Mouse (Mus musculus): ENCODE measurements around the gene Myzap. TPM values are rescaled to one million over a fixed set of nuclear protein-coding genes. Genes with fewer than 3 reads are reported as not detected.
A peak's percentile ranks its signal among the peaks of the same experiment; 100 is the strongest.

Gene Myzap
- polyA plus RNA-seq, 1 experiment from 2014 or later: 12.0 TPM

DNA sequence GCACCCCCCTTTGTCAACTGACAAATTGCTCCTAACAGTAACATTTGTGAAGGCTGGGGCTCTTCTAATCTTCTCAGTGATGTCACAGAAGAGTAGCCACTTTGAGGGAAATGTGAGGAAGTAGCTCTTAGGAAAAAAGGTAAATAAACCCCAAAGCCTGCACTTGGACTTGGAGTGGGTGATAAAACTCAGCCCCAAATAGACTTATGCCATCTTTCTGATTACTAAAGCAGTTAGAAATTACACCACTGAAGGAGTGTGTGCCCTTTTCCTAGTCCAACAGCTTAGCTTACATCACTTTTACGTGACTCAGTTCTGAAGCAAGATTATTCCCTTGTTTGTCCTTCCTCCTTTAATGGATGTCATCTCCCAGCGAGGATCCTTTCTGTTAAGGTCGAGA is 17.7 kb downstream of the Myzap start:
- no peaks in the 10 kb centered on the region for H3K4me1 ChIP-seq (replicated peaks; ENCODE audit: control insufficient read depth, insufficient read depth, low read length)
- H3K9ac ChIP-seq (ENCODE audit: low read depth, low read length): no peak overlapping the region
- no peaks in the 10 kb centered on the region for H3K36me3 ChIP-seq (ENCODE audit: control insufficient read depth, insufficient read depth)
- 70% methylated on average over 3 of the region's 3 CpGs for WGBS
- no peak overlapping the region for H3K4me2 ChIP-seq (replicated peaks; ENCODE audit: low read depth)
- no peak overlapping the region for H3K4me3 ChIP-seq (ENCODE audit: low read depth, low read length)
- no peak for ATAC-seq
- H3K27ac ChIP-seq (ENCODE audit: low read depth, low read length): no peak overlapping the region
- H3K27me3 ChIP-seq (replicated peaks; ENCODE audit: control insufficient read depth, insufficient read depth, low read length): no peaks in the 10 kb centered on the region
- no peak for TF ChIP-seq CTCF (IDR thresholded peaks at IDR 0.05; ENCODE audit: low read depth)
- no peaks in the 10 kb centered on the region for H3K9me3 ChIP-seq (ENCODE audit: control insufficient read depth)

DNA sequence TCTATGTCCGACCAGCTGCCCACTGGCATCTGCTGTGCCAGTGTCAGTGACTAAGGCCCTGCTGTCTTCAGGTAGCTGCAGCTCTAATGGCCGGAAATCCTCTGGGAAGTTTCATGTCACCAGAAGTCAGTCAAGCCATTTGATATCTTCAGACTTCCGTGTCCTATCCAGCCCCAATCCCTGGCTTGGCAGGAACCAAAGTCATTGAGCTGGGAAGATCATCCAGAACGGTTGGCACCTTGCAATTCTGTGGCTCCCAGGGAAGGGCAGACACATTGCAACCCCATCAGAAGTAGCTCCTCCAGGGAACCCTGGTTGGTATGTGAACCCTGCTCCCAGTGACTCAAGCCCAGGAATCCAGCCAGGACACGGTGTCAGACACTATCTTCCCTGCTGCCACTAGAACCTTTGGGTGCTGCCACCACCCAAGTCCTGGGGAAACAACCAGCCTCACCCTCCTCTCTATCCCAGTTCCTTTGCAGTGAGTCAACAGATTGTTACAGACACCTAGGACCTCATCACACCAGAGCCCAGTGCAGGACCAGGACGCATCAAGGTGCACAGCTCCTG is 18.3 kb downstream of the Myzap start:
- Histone ChIP-seq H3K9ac (ENCODE audit: low read depth, low read length) (no peak overlapping the region), H3K9me3 (ENCODE audit: control insufficient read depth) (no peaks in the 10 kb centered on the region), H3K4me1 (replicated peaks; ENCODE audit: control insufficient read depth, insufficient read depth, low read length) (no peaks in the 10 kb centered on the region), H3K36me3 (ENCODE audit: control insufficient read depth, insufficient read depth) (no peaks in the 10 kb centered on the region), H3K27ac (ENCODE audit: low read depth, low read length) (no peak overlapping the region), H3K4me2 (replicated peaks; ENCODE audit: low read depth) (no peak overlapping the region), H3K4me3 (ENCODE audit: low read depth, low read length) (no peak overlapping the region), H3K27me3 (replicated peaks; ENCODE audit: control insufficient read depth, insufficient read depth, low read length) (no peaks in the 10 kb centered on the region)
- TF ChIP-seq CTCF (IDR thresholded peaks at IDR 0.05; ENCODE audit: low read depth): no peak
- ATAC-seq: peak; percentile 52
- 82% methylated on average over 6 of the region's 6 CpGs for whole genome bisulfite sequencing

DNA sequence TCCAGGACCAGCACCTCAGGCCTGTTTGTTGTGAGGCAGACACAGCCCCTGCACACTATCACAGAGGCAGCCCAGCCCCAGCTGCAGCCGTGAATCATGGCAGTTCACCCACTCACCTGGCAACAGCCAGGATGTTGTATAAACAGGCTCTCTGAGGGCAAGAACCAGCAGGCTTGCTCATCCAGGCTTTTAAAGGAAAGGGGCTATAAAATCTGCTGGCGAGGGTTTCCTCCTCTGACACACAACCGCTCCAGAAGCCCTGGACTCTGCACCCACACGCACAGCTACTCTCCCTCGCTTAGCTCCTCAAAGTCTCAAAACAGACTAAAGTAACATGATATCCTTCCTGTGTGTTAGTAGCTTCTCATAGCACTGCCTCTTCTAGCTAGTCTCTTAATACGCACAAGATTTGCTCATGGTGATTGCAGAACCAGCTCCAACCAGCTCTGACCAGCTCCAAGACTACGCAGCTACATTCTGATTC is 21.0 kb downstream of the Myzap start:
- Histone ChIP-seq H3K9ac (ENCODE audit: low read depth, low read length) (no peak overlapping the region), H3K27ac (ENCODE audit: low read depth, low read length) (no peak overlapping the region; the same call in 1 of the 2 replicates), H3K27me3 (replicated peaks; ENCODE audit: control insufficient read depth, insufficient read depth, low read length) (no peaks in the 10 kb centered on the region), H3K4me2 (replicated peaks; ENCODE audit: low read depth) (no peak overlapping the region), H3K4me3 (ENCODE audit: low read depth, low read length) (no peak overlapping the region), H3K4me1 (replicated peaks; ENCODE audit: control insufficient read depth, insufficient read depth, low read length) (no peaks in the 10 kb centered on the region), H3K36me3 (ENCODE audit: control insufficient read depth, insufficient read depth) (no peaks in the 10 kb centered on the region), H3K9me3 (ENCODE audit: control insufficient read depth) (no peaks in the 10 kb centered on the region)
- peak; percentile 83 for ATAC-seq
- WGBS: 27% methylated on average over 7 of the region's 7 CpGs
- no peak for TF ChIP-seq CTCF (IDR thresholded peaks at IDR 0.05; ENCODE audit: low read depth)

DNA sequence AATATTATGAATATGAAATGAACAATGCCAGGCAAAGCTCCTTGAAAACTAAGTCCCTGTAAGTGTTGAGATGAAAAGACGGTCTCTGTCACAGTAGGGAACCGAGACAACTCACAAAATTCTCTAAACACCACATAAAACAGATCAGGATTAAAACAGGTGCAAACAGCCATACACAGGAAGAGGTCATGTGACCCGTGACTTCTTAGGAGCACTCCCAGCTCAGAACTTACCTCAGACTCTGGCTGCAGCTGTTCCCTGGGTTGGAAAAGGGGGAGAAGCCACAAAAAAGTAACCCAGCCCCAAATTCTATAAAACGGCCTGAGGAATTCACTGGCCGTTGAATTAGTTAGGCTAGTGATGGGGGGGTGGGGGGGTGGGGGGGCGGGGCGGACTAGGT is 22.0 kb downstream of the Myzap start:
- no peak overlapping the region for H3K9ac ChIP-seq (ENCODE audit: low read depth, low read length)
- H3K9me3 ChIP-seq (ENCODE audit: control insufficient read depth): no peaks in the 10 kb centered on the region
- H3K27me3 ChIP-seq (replicated peaks; ENCODE audit: control insufficient read depth, insufficient read depth, low read length): no peaks in the 10 kb centered on the region
- H3K27ac ChIP-seq (ENCODE audit: low read depth, low read length): no peak overlapping the region
- 71% methylated on average over 7 of the region's 7 CpGs for WGBS
- no peaks in the 10 kb centered on the region for H3K4me1 ChIP-seq (replicated peaks; ENCODE audit: control insufficient read depth, insufficient read depth, low read length)
- no peak overlapping the region for H3K4me3 ChIP-seq (ENCODE audit: low read depth, low read length)
- ATAC-seq: no peak
- H3K36me3 ChIP-seq (ENCODE audit: control insufficient read depth, insufficient read depth): no peaks in the 10 kb centered on the region
- H3K4me2 ChIP-seq (replicated peaks; ENCODE audit: low read depth): no peak overlapping the region
- TF ChIP-seq CTCF (IDR thresholded peaks at IDR 0.05; ENCODE audit: low read depth): no peak

DNA sequence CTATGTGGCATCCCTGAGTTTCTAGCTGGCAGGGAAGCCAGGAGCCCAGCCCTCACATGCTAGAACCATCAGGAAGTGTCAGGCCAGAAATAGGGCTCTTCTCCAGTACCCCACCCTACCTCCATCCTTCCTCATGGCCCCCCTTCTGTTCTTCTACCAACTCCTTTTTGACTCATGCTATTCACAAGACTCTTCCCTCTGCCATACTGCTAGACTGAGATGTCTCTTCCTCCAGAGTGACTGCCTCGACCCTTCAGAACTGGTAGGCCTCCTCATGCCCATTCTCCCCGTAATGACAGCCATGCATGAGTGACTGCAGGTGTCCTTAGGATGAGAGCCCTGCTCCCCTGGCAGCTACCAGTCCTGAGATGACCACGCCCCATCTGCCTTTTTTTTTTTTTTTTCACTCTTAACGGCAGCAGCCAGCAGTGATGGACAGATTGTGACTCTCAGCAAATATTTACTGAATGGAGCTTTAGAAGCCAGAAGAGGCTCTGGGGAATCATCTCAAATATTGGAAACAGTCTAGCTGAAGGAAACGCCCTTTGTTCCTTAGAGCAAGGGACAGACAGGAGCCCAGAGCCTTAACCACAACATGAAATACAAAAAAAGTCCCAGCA is 23.7 kb downstream of the Myzap start:
- no peak for ATAC-seq
- no peak overlapping the region for H3K4me3 ChIP-seq (ENCODE audit: low read depth, low read length)
- H3K9me3 ChIP-seq (ENCODE audit: control insufficient read depth): no peaks in the 10 kb centered on the region
- no peak overlapping the region for H3K27ac ChIP-seq (ENCODE audit: low read depth, low read length)
- H3K4me1 ChIP-seq (replicated peaks; ENCODE audit: control insufficient read depth, insufficient read depth, low read length): no peaks in the 10 kb centered on the region
- no peaks in the 10 kb centered on the region for H3K36me3 ChIP-seq (ENCODE audit: control insufficient read depth, insufficient read depth)
- WGBS: 32% methylated on average over 5 of the region's 5 CpGs
- H3K27me3 ChIP-seq (replicated peaks; ENCODE audit: control insufficient read depth, insufficient read depth, low read length): no peaks in the 10 kb centered on the region
- H3K4me2 ChIP-seq (replicated peaks; ENCODE audit: low read depth): no peak overlapping the region
- no peak overlapping the region for H3K9ac ChIP-seq (ENCODE audit: low read depth, low read length)
- no peak for TF ChIP-seq CTCF (IDR thresholded peaks at IDR 0.05; ENCODE audit: low read depth)

DNA sequence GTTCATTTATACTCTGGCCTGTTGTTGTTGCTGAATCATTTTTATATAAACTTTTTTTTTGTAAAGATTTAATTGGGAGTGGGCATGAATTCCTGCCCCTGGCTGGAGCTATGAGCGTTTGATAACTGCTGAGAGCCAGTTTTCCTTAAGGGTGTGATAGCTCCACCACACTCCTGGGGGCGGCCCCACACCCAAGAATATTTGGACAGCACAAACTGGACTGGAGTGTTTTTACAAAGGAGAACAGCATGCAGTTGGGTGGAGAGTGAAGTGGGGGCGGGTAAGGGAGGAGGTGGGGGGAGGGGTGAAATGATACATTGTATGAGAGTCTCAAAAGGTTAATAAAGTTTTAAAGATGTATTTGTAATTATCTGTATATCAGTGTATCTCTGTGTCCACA is 24.8 kb downstream of the Myzap start:
- H3K4me1 ChIP-seq (replicated peaks; ENCODE audit: control insufficient read depth, insufficient read depth, low read length): no peaks in the 10 kb centered on the region
- H3K36me3 ChIP-seq (ENCODE audit: control insufficient read depth, insufficient read depth): no peaks in the 10 kb centered on the region
- no peaks in the 10 kb centered on the region for H3K27me3 ChIP-seq (replicated peaks; ENCODE audit: control insufficient read depth, insufficient read depth, low read length)
- TF ChIP-seq CTCF (IDR thresholded peaks at IDR 0.05; ENCODE audit: low read depth): no peak
- 78% methylated on average over 3 of the region's 3 CpGs for WGBS
- H3K4me2 ChIP-seq (replicated peaks; ENCODE audit: low read depth): no peak overlapping the region
- no peak overlapping the region for H3K27ac ChIP-seq (ENCODE audit: low read depth, low read length)
- H3K4me3 ChIP-seq (ENCODE audit: low read depth, low read length): no peak overlapping the region
- no peak overlapping the region for H3K9ac ChIP-seq (ENCODE audit: low read depth, low read length)
- H3K9me3 ChIP-seq (ENCODE audit: control insufficient read depth): no peaks in the 10 kb centered on the region
- ATAC-seq: no peak

Measured in intestine, postnatal 0 days (tissue).